8 mouse cellular contexts compared by ENCODE assay signal in genomic region chr11:77967114-77967513, GRCm38 (mm10). TPM values are rescaled to one million over a fixed set of nuclear protein-coding genes. Genes with fewer than 3 reads are reported as not detected.
DNase-seq lines count a peak whose midpoint lies in the region; ATAC-seq and TF ChIP-seq lines count a peak whose summit lies in the region.

No protein-coding gene starts in this region.

- no peak for TF ChIP-seq POLR2A in small intestine, adult 2 months (IDR thresholded peaks at IDR 0.05; ENCODE audit: low read depth, low read length)

- peak; percentile 77 for DNase-seq in cerebellum, adult 11 months
- DNase-seq in ES-CJ7 (ENCODE audit: low read depth, low spot score) = peak; percentile 73
- DNase-seq in cerebellum, postnatal 10 days = peak; percentile 90 to 93
- peak; percentile 78 to 90 for DNase-seq in frontal cortex, postnatal 36 days (ENCODE audit: low spot score in 2 of 2)
- DNase-seq in kidney, postnatal 36 days = peak; percentile 71 to 87
- peak; percentile 69 for DNase-seq in lung, postnatal 25 days (ENCODE audit: low spot score)

- H3K36me3 ChIP-seq in small intestine, adult 2 months (ENCODE audit: control insufficient read depth, insufficient read depth, low read length) = no peaks in the 10 kb centered on the region

- WGBS in small intestine, adult 2 months = 2% methylated on average over 4 of the region's 4 CpGs

- no peaks in the 10 kb centered on the region for H3K27me3 ChIP-seq in small intestine, adult 2 months (ENCODE audit: control insufficient read depth, insufficient read depth, low read length)

- no peak overlapping the region for H3K27ac ChIP-seq in small intestine, adult 2 months (ENCODE audit: insufficient read depth, low read depth, low read length)

- peak; percentile 20; the same call in 1 of the 2 replicates for TF ChIP-seq CTCF in small intestine, adult 2 months (IDR thresholded peaks at IDR 0.05; ENCODE audit: extremely low read depth, insufficient read length, insufficient replicate concordance, low read depth, low read length)

- H3K4me3 ChIP-seq in small intestine, adult 2 months (ENCODE audit: low read depth, low read length) = no peak overlapping the region

- no peaks in the 10 kb centered on the region for H3K4me1 ChIP-seq in small intestine, adult 2 months (ENCODE audit: control insufficient read depth, insufficient read depth, insufficient read length, low read length)

- no peak for ATAC-seq in cerebellum, adult (ENCODE audit: insufficient number of reproducible peaks, low FRiP score, low TSS enrichment)

RNA-seq across cellular contexts. Expression of gene Phf12, which starts 15.4 kb away (rescaled TPM):
- polyA plus RNA-seq in small intestine, adult 2 months (2012; rRNA removed) = 21.7 and 33.0 TPM in 2 replicates

RNA-seq across cellular contexts. Expression of gene Sez6, which starts 36.5 kb away (rescaled TPM):
- polyA plus RNA-seq in small intestine, adult 2 months (2012; rRNA removed) = 0.41 and 0.46 TPM in 2 replicates
